Mouse (Mus musculus): ENCODE measurements at regions not wholly inside any gene's neighbourhood (a gene's known extent, or its start where the extent isn't known, plus 50 kb on each side); places are given as distances from the start of the nearest gene placed in this dataset.

- Histone ChIP-seq H3K4me2 (ENCODE audit: low read depth, low read length) (no peak overlapping the region), H3K4me3 (ENCODE audit: low read depth, low read length) (no peak overlapping the region), H3K27ac (ENCODE audit: low read depth, low read length) (no peak overlapping the region), H3K27me3 (ENCODE audit: control insufficient read depth, insufficient read depth, low read length) (no peaks in the 10 kb centered on the region), H3K36me3 (ENCODE audit: control insufficient read depth, insufficient read depth, low read length) (no peaks in the 10 kb centered on the region), H3K9ac (replicated peaks; ENCODE audit: low read depth, low read length) (no peak overlapping the region), H3K4me1 (ENCODE audit: control insufficient read depth, insufficient read depth, low read length) (no peaks in the 10 kb centered on the region), H3K9me3 (ENCODE audit: control insufficient read depth, low read length) (no peaks in the 10 kb centered on the region)
- 65% methylated on average over 2 of the region's 2 CpGs for WGBS
- ATAC-seq (ENCODE audit: low read depth): no peak
Measured at GRCm38 (mm10) chr3:110460192-110460591, 209.4 kb upstream of the Prmt6 start.

DNA sequence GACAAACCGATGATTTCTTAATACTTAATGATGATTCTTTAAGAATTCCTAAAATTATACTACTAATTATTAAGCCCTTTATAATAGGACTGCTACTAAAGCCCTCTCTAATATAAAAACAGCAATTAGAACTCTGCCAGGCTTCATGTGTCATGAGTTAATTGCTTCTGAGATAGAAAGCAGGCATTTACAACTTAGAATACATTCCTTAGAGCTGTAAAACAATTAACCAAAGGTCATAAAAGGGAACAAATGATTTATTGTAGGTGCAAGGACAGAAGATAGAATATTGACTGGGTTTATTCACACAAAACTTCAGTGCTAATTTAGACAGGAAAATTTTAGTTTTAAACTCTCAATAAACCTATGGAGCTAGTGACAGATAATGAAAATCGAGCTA lies 208.1 kb upstream of the Prmt6 start:
- H3K4me2 ChIP-seq (ENCODE audit: low read depth, low read length): no peak overlapping the region
- no peaks in the 10 kb centered on the region for H3K4me1 ChIP-seq (ENCODE audit: control insufficient read depth, insufficient read depth, low read length)
- no peaks in the 10 kb centered on the region for H3K36me3 ChIP-seq (ENCODE audit: control insufficient read depth, insufficient read depth, low read length)
- no peak overlapping the region for H3K4me3 ChIP-seq (ENCODE audit: low read depth, low read length)
- H3K9ac ChIP-seq (replicated peaks; ENCODE audit: low read depth, low read length): no peak overlapping the region
- H3K27ac ChIP-seq (ENCODE audit: low read depth, low read length): no peak overlapping the region
- 50% methylated on average over 2 of the region's 2 CpGs for whole genome bisulfite sequencing
- H3K27me3 ChIP-seq (ENCODE audit: control insufficient read depth, insufficient read depth, low read length): no peaks in the 10 kb centered on the region
- ATAC-seq (ENCODE audit: low read depth): no peak
- H3K9me3 ChIP-seq (ENCODE audit: control insufficient read depth, low read length): no peaks in the 10 kb centered on the region

DNA sequence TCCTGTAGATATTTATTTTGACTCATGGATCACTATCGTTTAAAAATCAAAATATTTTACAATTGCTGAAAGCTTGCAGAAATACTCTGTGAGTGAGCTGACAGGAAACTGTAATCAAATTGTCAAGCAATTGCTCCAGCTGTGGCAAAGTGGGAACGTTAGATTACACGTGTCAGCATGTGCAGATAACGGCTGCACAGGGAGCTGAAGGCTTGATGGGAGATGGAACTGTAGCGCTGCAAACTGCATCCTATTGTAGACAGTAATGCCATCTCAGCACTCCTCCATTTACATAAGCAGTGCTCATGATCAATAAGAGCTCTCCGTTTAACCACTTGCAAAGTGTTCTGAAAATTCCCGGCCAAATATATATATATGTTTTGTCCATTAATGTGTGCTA lies 201.7 kb upstream of the Prmt6 start:
- H3K27ac ChIP-seq (ENCODE audit: low read depth, low read length): no peak overlapping the region
- H3K36me3 ChIP-seq (ENCODE audit: control insufficient read depth, insufficient read depth, low read length): no peaks in the 10 kb centered on the region
- no peaks in the 10 kb centered on the region for H3K4me1 ChIP-seq (ENCODE audit: control insufficient read depth, insufficient read depth, low read length)
- no peak overlapping the region for H3K4me2 ChIP-seq (ENCODE audit: low read depth, low read length)
- peak; percentile 76; the same call in 1 of the 2 replicates for ATAC-seq (ENCODE audit: low read depth)
- no peaks in the 10 kb centered on the region for H3K9me3 ChIP-seq (ENCODE audit: control insufficient read depth, low read length)
- no peak overlapping the region for H3K4me3 ChIP-seq (ENCODE audit: low read depth, low read length)
- H3K27me3 ChIP-seq (ENCODE audit: control insufficient read depth, insufficient read depth, low read length): no peaks in the 10 kb centered on the region
- WGBS: 60% methylated on average over 7 of the region's 7 CpGs
- H3K9ac ChIP-seq (replicated peaks; ENCODE audit: low read depth, low read length): no peak overlapping the region
